Mouse (Mus musculus) kidney, postnatal 25 days (tissue): Measurements from ENCODE around the gene Homer2.

Source experiments
- DNase-seq, 2 experiments: peaks; one replicate each; pipeline ENCODE4 v3.0.0; 2021; ENCODE audit warnings: mixed read lengths in 2 of 2

Gene Homer2

DNA sequence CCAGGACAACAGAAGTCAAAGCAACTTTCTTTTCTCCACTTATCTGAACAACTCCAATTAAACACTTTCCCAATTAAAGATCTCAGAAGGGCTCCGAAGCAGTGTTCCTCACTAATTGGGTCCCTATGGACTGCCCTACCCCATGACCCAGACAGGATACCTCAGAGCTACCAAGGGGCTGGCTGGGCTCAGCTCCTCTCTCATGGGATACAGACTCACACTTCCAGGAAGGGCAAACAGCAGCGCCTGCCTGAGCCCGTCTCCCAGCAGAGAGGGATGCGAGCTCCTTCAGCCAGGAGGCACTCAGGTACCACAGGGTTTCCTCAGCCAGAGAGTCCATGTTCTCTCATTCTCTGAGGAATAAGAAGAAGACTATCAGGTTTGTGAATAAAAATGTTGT, 9.4 kb downstream of the Homer2 start:
- DNase-seq: no peak

GRCm38 (mm10) chr7:81695763-81696533, 11.4 kb downstream of the Homer2 start:
- no peak for DNase-seq

DNA sequence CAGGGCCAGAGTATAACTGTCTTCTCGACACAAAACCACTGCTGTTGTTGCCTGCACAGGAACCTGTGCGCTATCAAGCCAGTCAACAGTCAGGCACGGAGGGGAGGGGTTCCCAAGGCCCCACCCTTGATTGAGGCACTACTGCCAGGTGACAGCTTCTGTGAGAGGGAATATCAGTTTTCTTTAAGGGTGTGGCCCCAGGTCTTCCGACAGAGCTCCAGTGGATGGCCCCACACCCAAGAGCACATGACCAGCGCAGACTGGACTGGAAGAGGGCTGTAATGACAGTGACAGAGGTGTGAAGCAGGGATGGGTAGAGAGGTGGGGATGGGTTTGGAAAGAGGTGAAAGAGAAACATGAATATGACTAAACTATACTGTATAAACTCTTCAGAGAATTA, 16.3 kb downstream of the Homer2 start:
- DNase-seq: no peak

DNA sequence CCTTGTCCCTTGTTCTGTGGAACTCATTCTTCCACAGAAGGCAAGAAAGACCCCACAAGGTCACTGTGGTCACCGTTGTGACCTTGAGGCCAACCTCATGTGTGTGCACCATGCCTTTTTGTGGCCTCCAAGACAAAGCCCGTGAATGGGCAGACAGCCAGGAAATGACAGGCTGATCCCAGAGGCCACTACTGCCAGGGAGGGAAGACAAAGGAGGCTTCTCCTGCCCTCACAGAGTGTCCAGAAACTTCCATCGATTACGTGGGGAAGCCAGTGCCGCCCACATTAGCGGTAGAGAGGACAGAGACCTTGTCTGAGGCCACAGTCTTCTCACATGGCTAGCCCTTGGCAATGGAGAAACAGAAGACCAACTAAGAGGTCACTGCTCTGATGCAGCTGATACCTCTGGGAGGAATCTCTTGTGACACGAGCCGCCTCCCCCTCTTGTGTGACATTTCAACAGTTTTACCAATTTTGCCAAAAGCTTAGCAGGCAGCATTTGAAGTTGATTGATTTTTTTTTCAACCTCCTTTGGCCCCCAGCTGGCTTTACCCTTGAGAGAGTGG, 18.1 kb downstream of the Homer2 start:
- no peak for DNase-seq

- DNase-seq: no peak
These were observed 18.9 kb downstream of the Homer2 start for GRCm38 (mm10) chr7:81688378-81688777.

DNA sequence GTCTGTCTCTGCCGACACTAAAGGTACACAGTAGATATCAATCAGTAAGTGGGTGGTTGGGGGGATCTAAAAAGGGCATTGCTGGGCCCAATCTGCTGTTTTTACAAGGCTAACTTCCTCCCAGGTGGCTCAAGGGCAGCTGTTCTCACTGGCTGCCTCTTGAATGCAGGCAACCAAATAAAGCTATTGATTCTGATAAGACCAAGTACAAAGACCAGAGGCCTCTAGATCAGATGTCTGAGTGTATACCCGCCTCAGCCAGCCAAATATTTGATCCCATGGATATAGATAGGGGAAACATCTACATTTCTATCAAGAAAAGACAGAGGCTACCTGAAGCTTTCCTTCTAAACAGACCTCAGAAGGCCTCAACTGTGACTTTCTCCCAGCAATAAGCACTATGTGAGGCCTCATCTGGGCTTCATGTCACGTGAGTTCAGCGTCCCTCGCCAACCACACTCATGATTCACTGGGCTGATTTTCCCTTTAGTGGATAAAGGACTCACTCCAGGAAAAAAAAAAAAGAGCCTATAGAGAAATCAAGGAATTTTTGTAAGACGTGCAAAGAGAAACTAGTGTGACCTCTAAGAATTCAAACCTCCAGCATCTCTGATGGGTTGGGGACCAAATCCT, 19.5 kb downstream of the Homer2 start:
- DNase-seq: no peak

GRCm38 (mm10) chr7:81685375-81685774, 22.0 kb downstream of the Homer2 start:
- DNase-seq: no peak

DNA sequence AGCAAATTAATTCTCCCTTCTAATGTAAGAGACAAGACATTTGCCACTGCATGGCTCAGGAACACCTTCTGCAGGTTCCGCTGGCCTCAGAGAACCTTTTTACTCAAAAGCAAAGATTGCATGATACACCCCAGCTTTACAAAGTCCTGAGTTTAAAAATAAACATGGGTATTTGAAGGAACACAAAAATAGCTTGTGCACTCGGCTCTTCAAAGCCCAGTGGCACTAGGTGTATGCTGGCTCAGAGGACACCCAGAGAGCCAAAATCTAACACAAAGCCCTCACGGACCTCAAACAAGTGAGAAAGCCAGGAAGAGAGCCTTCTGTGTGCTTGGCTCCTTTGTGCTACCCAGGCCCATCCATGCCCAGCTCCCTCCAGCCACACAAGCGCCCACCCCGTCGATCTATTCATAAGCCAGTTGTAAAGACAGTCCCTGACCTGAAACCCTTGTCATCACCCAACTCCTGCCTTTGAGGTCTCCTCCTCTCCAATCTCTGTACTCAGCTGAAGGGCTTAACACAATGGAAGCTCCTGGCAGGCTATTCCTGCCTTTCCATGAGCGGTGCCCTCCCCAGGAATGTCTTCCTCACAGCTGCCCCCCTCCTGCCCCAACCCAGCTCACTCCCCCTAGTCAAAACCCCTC, 23.4 kb downstream of the Homer2 start:
- no peak for DNase-seq

GRCm38 (mm10) chr7:81681386-81681785, 25.9 kb downstream of the Homer2 start:
- DNase-seq: no peak

GRCm38 (mm10) chr7:81673359-81674013, 33.8 kb downstream of the Homer2 start:
- DNase-seq: peak; percentile 5 to 49

- DNase-seq: peak in 1 of 2 experiments; percentile 4
These were observed 34.5 kb downstream of the Homer2 start for GRCm38 (mm10) chr7:81672735-81673291.

DNA sequence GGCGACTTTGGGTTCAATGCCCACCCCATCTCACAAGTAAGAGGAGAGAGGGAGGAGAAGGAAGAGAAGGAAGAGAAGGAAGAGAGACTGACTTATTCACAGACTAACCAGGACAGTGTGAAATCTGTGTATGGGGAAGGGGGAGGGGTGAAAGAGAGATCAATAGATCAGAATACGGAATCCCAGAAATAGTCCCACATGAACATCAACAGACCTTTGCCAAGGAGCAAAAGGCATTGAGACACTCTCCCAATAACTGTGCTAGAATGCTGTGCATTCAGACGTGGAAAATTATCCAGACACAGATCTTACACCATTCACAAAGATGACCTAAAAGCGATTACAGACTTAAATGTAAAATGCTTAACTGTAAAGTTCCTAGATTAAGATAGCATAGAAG, 40.2 kb downstream of the Homer2 start:
- no peak for DNase-seq

DNA sequence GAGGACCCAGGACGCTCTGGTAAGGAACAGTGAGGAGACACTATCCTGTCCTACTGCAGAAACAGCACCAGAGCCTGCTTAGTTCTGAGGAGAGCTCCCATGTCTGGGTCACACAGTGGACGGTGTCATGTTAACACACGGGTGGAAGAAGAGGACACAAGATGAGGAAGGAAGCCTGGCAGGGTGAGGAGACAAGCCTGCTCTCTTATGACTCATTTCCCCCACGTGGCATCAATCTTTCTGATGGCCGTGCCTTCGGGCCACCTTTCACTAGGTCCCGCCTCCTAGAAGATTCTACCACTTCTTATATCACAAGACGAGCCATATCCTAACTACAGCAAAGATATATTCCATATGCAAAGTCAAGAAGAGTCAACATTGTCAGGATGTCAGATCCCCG, 40.7 kb downstream of the Homer2 start:
- DNase-seq: no peak

- no peak for DNase-seq
These were observed 44.3 kb downstream of the Homer2 start for GRCm38 (mm10) chr7:81663057-81663456.

GRCm38 (mm10) chr7:81657631-81658347, 49.5 kb downstream of the Homer2 start:
- no peak for DNase-seq

- no peak for DNase-seq
These were observed 50.3 kb downstream of the Homer2 start for GRCm38 (mm10) chr7:81657055-81657454.

DNA sequence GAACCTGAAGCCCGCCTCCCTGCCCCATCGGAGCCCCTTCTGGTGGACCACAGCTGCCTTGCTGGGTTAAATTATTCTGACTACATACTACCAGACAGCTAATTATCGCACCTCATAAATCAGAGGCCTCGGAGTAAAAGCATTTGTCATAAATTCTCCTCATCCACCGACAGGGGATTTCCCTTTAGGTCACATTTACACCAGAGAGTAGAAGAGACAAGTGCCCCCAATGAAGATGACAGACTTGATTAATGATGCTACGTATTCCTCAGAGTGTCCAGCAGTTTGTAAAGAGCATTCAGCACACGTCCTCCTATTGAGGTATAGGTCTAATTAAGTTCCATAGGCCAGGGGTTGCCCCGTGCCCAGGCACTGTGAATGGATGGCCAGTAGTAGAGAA, 50.7 kb downstream of the Homer2 start:
- DNase-seq: no peak

DNA sequence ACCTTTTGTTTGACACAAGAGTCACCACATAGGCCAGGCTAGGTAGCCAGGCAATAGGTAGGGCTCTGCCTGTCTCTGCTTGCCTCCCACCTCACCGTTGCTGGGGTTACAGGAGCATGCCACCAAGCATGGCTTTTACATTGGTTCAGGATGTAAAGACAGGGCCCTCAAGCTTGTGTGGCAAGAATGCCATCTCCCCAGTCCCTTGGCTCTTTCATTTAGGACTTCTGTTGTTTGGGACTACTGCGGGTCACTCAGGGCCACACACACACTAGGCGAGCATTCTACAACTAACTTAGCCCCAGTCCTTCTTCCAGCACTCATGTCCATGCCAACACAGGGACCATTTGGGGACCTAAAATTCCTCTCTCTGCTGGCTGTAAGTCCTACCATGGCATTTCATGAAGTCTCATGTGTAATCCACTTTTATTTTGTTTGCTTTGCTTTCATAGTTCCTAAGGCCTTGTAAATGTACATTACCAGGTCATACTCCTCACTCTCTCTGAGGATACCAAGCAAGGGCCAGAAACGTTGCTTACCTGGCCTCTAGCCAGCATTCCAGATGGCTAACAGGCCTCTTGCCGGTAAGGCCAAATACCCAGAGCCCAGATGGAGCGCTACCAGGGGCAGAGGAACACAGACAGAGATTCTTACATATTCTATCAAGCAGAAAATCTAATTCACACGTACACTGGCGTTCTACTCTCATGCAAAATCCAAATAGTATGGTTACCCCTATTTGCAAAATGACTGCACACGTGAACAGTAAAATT, 52.2 kb downstream of the Homer2 start:
- peak in 1 of 2 experiments; percentile 10 for DNase-seq

- no peak for DNase-seq
These were observed 53.3 kb downstream of the Homer2 start for GRCm38 (mm10) chr7:81653988-81654387.

GRCm38 (mm10) chr7:81652296-81652695, 55.0 kb downstream of the Homer2 start:
- DNase-seq: no peak

DNA sequence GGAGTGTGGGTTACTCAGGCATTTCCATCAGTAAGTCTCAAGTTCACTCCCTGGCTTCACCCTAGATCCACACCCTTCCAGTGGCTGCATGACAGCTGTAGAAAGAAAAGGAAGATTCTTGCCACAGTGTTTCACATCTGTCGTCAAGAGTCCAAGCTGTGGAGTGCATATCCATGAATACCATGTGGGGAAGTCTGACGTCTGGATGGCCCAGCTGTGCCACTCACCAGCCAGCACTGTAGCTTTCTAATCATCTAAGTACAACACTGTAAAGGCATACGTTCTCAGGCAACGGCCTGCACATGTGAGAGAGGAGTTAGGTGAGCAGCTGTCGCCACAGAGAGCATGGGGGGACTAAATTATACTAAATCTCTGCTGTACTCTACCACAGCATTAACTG, 56.0 kb downstream of the Homer2 start:
- no peak for DNase-seq
